Mouse (Mus musculus) lung, postnatal 0 days (tissue): ENCODE data around the gene Nudt4. TPM values are rescaled to one million over a fixed set of nuclear protein-coding genes. Genes with fewer than 3 reads are reported as not detected.
A peak's percentile ranks its signal among the peaks of the same experiment; 100 is the strongest.

ENCODE experiments used
- ATAC-seq: fragments of 200-750 bp; cut with Nextera tagmentation; 2 replicates; pipeline ENCODE4 v1.8.0; 2017; ENCODE audit warnings: moderate library complexity
- DNase-seq: peaks from one replicate; pipeline ENCODE4 v3.0.0-alpha.2; 2016; ENCODE audit warnings: low spot score
- H3K27ac ChIP-seq: fragments of 300-500 bp; sonication (generic); 2 replicates; pipeline ENCODE4 v1.5.1; 2014; ENCODE audit warnings: antibody characterized with exemption, mild to moderate bottlenecking, low read length, mixed read lengths
- H3K27me3 ChIP-seq: fragments of 300-500 bp; sonication (generic); replicated peaks from 2 replicates; pipeline ENCODE4 v1.6.1; 2014; ENCODE audit warnings: low read length, mixed read lengths; ENCODE audit not compliant: insufficient read depth
- H3K36me3 ChIP-seq: fragments of 300-500 bp; sonication (generic); 2 replicates; pipeline ENCODE4 v1.6.1; 2014; ENCODE audit warnings: low read length, mixed read lengths; ENCODE audit not compliant: insufficient read depth
- H3K4me1 ChIP-seq: fragments of 300-500 bp; sonication (generic); 2 replicates; pipeline ENCODE4 v1.6.1; 2014; ENCODE audit warnings: antibody characterized with exemption, low read depth, low read length, mixed read lengths; ENCODE audit not compliant: insufficient read depth
- H3K4me2 ChIP-seq: fragments of 300-500 bp; sonication (generic); replicated peaks from 2 replicates; pipeline ENCODE4 v1.6.1; 2014; ENCODE audit warnings: low read depth, mild to moderate bottlenecking, low read length, moderate library complexity, mixed read lengths
- H3K4me3 ChIP-seq: fragments of 300-500 bp; sonication (generic); 2 replicates; pipeline ENCODE4 v1.5.1; 2014; ENCODE audit warnings: low read depth, low read length
- H3K9ac ChIP-seq: fragments of 300-500 bp; sonication (generic); replicated peaks from 2 replicates; pipeline ENCODE4 v1.6.1; 2014; ENCODE audit warnings: low read depth, mild to moderate bottlenecking
- H3K9me3 ChIP-seq: fragments of 300-500 bp; sonication (generic); 2 replicates; pipeline ENCODE4 v1.6.1; 2016; ENCODE audit warnings: low read length, mixed read lengths
- CTCF ChIP-seq: IDR thresholded peaks from 2 replicates; pipeline ENCODE4 v1.5.1; 2016; ENCODE audit warnings: antibody characterized with exemption, mild to moderate bottlenecking
- EP300 ChIP-seq: IDR thresholded peaks from 2 replicates; pipeline ENCODE4 v1.6.1; 2016; ENCODE audit warnings: antibody characterized with exemption, mild to moderate bottlenecking, control low read depth
- WGBS: fragments of 180-500 bp; shearing (Covaris S2); extraction: QIAGEN DNeasy Blood & Tissue Kit; methylation state at CpG from one replicate; pipeline ENCODE4 v1.1.7; 2014; 5-methylcytosine and 5-hydroxymethylcytosine counted together
- polyA plus RNA-seq: library from polyadenylated mRNA; unstranded; fragments of >200 nt; fragmentation: Nextera tagmentation; extraction: Ambion mirVana; gene quantifications from 2 replicates; pipeline ENCODE4 v1.2.1, GENCODE M21; 2015

Nudt4 gene
- polyA plus RNA-seq, 1 experiment from 2014 or later = 50.3 TPM

GRCm38 (mm10) chr10:95562395-95562794 lies 1.6 kb downstream of the Nudt4 start:
- H3K9ac ChIP-seq = peak overlapping the region; percentile 81
- ATAC-seq (no peak), DNase-seq (no peak)
- no peak for TF ChIP-seq EP300
- no peak for TF ChIP-seq CTCF
- 5% methylated on average over 8 of the region's 8 CpGs for WGBS
- peak overlapping the region; percentile 93 for H3K4me3 ChIP-seq
- H3K36me3 ChIP-seq = no peaks in the 10 kb centered on the region
- no peaks in the 10 kb centered on the region for H3K9me3 ChIP-seq
- H3K27ac ChIP-seq = no peak overlapping the region
- H3K27me3 ChIP-seq = no peaks in the 10 kb centered on the region
- H3K4me2 ChIP-seq = peak overlapping the region; percentile 62
- H3K4me1 ChIP-seq = peaks cover 13% of the 10 kb centered on the region; the same call in 1 of the 2 replicates

- Histone ChIP-seq H3K4me1 (peaks cover 13% of the 10 kb centered on the region; the same call in 1 of the 2 replicates), H3K36me3 (no peaks in the 10 kb centered on the region), H3K9me3 (no peaks in the 10 kb centered on the region), H3K4me2 (peak overlapping the region; percentile 62), H3K9ac (no peak overlapping the region), H3K27ac (no peak overlapping the region), H3K27me3 (no peaks in the 10 kb centered on the region), H3K4me3 (peak overlapping the region; percentile 93)
- TF ChIP-seq EP300 = no peak
- no peak for TF ChIP-seq CTCF
- no peak for ATAC-seq
- no peak for DNase-seq
- 33% methylated on average over 7 of the region's 7 CpGs for WGBS
Observed at GRCm38 (mm10) chr10:95561616-95562015, 2.3 kb downstream of the Nudt4 start.

GRCm38 (mm10) chr10:95560394-95560983 lies 3.5 kb downstream of the Nudt4 start:
- H3K9me3 ChIP-seq = no peaks in the 10 kb centered on the region
- H3K4me2 ChIP-seq = no peak overlapping the region
- DNase-seq (no peak), ATAC-seq (no peak)
- H3K4me1 ChIP-seq = peaks cover 9% of the 10 kb centered on the region; the same call in 1 of the 2 replicates
- H3K4me3 ChIP-seq = no peak overlapping the region
- H3K36me3 ChIP-seq = no peaks in the 10 kb centered on the region
- 69% methylated on average over 9 of the region's 9 CpGs for WGBS
- TF ChIP-seq EP300 (no peak), CTCF (no peak)
- H3K27me3 ChIP-seq = no peaks in the 10 kb centered on the region
- H3K27ac ChIP-seq = no peak overlapping the region
- H3K9ac ChIP-seq = no peak overlapping the region

- no peak overlapping the region for H3K27ac ChIP-seq
- H3K4me1 ChIP-seq = peaks cover 4% of the 10 kb centered on the region; the same call in 1 of the 2 replicates
- 64% methylated on average over 7 of the region's 7 CpGs for WGBS
- ATAC-seq (no peak), DNase-seq (no peak)
- TF ChIP-seq EP300 (no peak), CTCF (no peak)
- H3K27me3 ChIP-seq = no peaks in the 10 kb centered on the region
- H3K9me3 ChIP-seq = no peaks in the 10 kb centered on the region
- H3K9ac ChIP-seq = no peak overlapping the region
- H3K4me2 ChIP-seq = no peak overlapping the region
- no peaks in the 10 kb centered on the region for H3K36me3 ChIP-seq
- H3K4me3 ChIP-seq = no peak overlapping the region
Observed at GRCm38 (mm10) chr10:95559426-95559825, 4.5 kb downstream of the Nudt4 start.

- Histone ChIP-seq H3K9me3 (no peaks in the 10 kb centered on the region), H3K4me2 (no peak overlapping the region), H3K4me3 (no peak overlapping the region), H3K27me3 (no peaks in the 10 kb centered on the region), H3K36me3 (no peaks in the 10 kb centered on the region), H3K27ac (no peak overlapping the region), H3K9ac (no peak overlapping the region), H3K4me1 (peaks cover 4% of the 10 kb centered on the region; the same call in 1 of the 2 replicates)
- ATAC-seq (peak; percentile 27; the same call in 1 of the 2 replicates), DNase-seq (peak; percentile 61)
- TF ChIP-seq EP300 (no peak), CTCF (peak; percentile 88)
- 88% methylated on average over 5 of the region's 5 CpGs for WGBS
Observed at GRCm38 (mm10) chr10:95557337-95557828, 6.6 kb downstream of the Nudt4 start.

GRCm38 (mm10) chr10:95555866-95556265 lies 8.1 kb downstream of the Nudt4 start:
- no peak for ATAC-seq
- WGBS = 72% methylated on average over 11 of the region's 11 CpGs
- no peak for DNase-seq
- Histone ChIP-seq H3K4me3 (no peak overlapping the region), H3K4me2 (no peak overlapping the region), H3K9ac (no peak overlapping the region), H3K27me3 (no peaks in the 10 kb centered on the region), H3K4me1 (no peaks in the 10 kb centered on the region), H3K9me3 (no peaks in the 10 kb centered on the region), H3K36me3 (no peaks in the 10 kb centered on the region; the same call in 1 of the 2 replicates), H3K27ac (no peak overlapping the region)
- TF ChIP-seq CTCF = no peak
- no peak for TF ChIP-seq EP300
